Mouse (Mus musculus) spleen, adult 12 weeks (tissue): ENCODE results near the gene Rbm6.

ENCODE experiments used
- DNase-seq: peaks from one replicate; pipeline ENCODE4 v3.0.0; 2022; ENCODE audit warnings: low spot score

The Rbm6 gene

DNA sequence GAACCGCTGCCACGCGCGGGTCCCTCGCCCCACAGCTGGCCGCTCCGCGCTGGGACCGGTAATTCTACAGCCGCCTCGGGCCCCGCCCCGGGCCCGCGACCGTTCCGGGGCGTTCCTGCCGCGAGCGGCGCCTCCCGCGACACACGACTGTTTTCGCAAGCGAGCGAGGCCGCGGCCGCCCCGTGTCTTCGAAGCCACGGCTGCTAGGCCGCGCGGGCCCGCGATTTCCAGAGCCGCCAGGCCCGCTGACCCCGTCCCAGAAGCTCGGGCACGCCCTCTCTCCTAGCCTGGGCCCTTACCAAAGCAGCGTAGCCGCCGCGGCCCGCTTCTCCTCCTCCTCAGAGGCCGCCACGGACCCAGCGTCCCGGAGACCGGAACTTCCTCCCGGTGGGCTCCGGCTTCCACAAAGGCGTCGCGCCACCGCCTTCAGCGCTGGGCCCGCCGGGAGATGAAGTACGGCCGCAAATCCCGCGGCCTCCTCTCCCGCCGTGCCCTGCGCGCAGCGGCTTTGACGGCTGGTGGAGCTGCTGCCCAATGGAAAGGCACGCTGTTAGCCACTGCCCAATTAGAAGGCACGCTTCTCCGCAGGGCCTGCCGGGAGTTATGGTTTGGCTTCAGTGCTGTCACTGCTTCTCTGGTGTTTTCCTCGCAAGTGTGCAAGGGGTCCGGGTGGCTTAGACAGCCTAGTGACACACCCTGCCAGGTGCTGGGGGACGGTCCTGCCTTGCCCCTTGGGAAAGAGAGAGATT is 513 bp downstream of the Rbm6 start:
- DNase-seq = peak; percentile 87

DNA sequence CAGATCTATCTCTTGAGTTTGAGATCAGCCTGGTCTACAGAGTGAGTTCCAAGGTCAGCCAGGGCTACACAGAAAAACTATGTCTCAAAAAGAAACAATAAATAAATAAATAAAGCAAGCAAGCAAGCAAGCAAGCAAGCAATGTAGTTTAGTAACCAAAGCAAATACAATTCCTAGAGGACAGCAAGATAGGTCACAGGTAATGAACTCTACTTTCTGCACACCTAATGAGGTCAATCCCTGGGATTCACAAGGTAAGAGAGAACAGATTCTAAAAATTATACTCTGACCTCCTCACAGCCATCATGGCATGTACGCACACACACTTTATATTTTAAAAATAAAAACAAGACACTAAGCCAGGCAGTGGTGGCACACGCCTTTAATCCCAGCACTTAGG is 7.0 kb downstream of the Rbm6 start:
- no peak for DNase-seq

GRCm38 (mm10) chr9:107864493-107864892 is 8.5 kb downstream of the Rbm6 start:
- no peak for DNase-seq

DNA sequence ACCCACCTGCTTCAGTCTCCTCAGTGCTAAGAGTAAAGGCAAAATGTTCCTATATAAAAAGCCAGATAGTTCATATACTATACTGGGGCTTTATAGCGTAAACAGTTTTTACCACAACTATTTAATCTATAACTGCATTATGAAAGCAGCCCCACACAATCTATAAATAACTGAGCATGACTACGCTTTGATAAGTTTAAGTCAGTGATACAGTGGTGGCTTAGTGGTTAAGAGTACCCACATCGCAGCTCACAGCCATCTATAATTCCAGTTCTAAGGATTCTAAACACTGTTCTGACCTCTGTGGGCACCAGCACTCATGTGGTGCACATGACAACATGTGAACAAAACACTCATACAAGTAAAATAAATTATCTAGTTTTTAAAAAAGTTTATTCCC is 14.7 kb downstream of the Rbm6 start:
- DNase-seq = no peak

- no peak for DNase-seq
Measured at GRCm38 (mm10) chr9:107848922-107849321, 24.1 kb downstream of the Rbm6 start.

DNA sequence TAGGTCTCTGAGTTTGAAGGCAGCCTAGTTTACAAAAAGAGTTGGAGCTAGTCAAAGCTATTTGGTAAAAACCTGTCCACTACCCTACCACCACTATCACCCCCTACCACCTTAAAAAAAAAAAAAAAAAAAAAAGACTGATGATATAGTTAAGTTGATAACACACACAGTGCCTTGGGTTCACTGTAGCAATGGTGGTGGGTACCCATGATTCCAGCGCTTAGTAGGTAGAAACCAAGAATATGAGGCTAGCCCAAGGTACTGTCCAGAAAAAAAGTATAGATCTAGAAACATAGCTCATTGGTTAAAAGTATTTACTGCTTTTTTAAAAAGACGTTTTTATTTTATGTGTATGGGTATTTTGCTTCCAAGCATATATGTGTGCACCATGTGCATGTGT is 30.3 kb downstream of the Rbm6 start:
- DNase-seq = no peak

GRCm38 (mm10) chr9:107838869-107839268 is 34.2 kb downstream of the Rbm6 start:
- no peak for DNase-seq

DNA sequence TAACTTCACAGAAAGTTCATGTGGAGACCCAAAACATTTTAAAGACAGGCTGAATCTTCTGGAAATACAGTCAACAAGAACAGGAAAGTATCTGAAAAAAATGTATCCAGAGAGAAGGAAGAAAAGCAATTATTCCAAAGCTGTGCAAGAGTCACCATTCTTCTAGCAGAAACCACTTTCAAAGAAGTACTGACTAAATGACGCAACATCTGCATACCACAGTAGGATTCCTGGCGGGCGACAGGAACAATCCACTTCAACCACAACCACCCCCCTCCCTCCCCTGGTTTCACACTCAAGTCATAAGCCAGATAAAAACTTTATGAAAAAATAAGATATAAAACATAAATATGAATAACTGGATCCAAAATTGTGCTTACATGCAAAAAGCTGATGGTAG is 39.2 kb downstream of the Rbm6 start:
- DNase-seq = no peak

- DNase-seq = no peak
Measured at GRCm38 (mm10) chr9:107831765-107832164, 41.3 kb downstream of the Rbm6 start.

DNA sequence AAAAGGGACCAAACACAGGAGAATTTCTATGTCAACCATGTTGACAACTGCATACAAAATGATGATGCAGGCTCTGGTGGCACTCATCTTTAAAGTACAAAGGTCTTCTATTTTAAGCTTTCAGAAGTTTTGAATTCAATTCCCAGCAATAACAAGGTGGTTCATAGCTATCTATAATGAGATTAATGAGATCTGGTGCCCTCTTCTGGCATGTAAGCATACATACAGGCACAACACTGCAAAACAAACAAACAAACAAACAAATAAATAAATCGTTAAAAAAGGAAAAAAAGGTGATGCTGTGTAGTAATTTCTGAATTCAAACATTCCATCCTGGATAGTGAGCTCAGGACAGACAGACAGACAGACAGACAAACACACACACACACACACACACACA is 60.9 kb downstream of the Rbm6 start:
- DNase-seq = no peak

- DNase-seq = no peak
Measured at GRCm38 (mm10) chr9:107810985-107811384, 62.1 kb downstream of the Rbm6 start.

- no peak for DNase-seq
Measured at GRCm38 (mm10) chr9:107791714-107792113, 81.3 kb downstream of the Rbm6 start.

GRCm38 (mm10) chr9:107782536-107783203 is 90.4 kb downstream of the Rbm6 start:
- no peak for DNase-seq

DNA sequence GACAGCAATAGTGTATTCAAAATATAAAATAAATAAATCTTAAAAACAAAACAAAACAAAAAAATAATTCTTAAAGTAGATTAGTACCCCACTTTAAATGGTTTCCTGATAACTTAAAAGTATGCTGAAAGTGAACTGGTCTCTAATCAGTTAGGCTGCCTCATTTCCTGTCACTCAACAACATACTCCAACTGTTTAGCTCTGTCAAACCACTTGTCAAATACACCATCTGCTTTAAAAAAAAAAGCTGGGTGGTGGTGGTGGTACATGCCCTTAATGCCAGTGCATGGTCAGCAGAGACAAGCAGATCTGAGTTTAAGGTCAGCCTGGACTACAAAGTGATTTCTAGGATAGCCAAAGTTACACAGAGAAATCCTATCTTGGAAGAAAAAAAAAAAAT is 96.2 kb downstream of the Rbm6 start:
- no peak for DNase-seq

- DNase-seq = no peak
Measured at GRCm38 (mm10) chr9:107774411-107774810, 98.6 kb downstream of the Rbm6 start.

DNA sequence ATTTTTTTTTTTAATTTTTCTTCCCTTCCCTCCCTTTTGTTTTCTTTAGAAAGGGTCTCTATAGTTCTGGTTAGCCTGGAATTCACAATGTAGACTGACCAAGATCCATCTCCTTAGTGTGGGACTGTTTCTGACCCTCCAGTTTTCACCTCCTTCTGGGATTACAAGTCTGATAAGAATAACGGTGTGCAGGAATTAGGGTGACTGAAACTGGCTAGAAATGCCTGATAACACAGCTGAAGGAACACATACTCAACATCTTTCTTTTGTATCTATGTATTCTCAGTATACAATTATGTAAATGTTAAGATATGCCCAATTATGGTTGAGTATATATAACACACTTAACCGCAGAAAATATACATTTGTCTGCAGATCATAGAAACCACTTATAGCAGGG is 101.3 kb downstream of the Rbm6 start:
- DNase-seq = no peak

GRCm38 (mm10) chr9:107770374-107771290 is 102.4 kb downstream of the Rbm6 start, which contains the start of gene Rbm5:
Rbm5 (minus strand) TSS chr9:107770996.
- peak; percentile 88 for DNase-seq

DNA sequence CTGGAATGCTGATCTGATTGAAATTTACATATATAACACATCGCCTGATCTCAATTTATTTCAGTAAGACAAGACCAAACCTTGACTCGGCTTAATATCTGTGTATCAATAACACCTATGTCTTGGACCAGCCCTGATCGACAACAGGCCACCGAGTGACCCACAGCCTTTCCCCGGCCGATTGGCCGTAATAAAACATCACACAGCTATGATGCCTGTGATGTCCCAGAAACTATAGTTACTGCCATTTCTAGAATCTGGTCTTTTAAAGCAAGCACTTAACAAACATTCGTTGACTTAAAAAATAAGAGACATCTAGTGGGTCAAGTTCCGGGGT is 103.0 kb downstream of the Rbm6 start:
- DNase-seq = no peak

DNA sequence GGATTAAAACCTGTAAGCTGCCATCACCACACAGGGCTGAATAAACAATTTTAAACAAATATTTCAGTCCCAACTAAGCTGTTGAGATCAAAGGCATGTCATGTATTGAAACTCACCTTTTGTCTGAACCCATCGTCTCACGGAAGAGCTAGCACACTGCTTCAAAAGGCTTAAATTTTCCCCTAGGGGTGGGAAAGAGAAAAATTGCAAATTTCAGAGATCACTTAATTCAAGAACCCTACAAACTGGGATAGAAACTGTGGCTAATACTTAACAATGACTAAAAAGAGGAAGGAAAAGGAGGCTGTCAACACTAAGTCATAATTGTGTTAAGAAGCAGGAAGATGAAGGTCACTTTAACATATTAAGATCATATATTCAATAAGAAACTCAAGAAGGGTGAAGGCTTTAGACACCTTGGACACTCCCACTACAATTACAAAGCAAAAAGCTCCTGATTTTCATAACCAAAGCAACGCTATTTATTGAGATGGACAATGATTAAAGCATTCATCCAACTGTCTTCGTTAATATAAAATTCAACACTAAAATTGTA is 103.5 kb downstream of the Rbm6 start:
- DNase-seq = no peak

- no peak for DNase-seq
Measured at GRCm38 (mm10) chr9:107768851-107769250, 104.2 kb downstream of the Rbm6 start.

- DNase-seq = no peak
Measured at GRCm38 (mm10) chr9:107759593-107759992, 113.4 kb downstream of the Rbm6 start.

DNA sequence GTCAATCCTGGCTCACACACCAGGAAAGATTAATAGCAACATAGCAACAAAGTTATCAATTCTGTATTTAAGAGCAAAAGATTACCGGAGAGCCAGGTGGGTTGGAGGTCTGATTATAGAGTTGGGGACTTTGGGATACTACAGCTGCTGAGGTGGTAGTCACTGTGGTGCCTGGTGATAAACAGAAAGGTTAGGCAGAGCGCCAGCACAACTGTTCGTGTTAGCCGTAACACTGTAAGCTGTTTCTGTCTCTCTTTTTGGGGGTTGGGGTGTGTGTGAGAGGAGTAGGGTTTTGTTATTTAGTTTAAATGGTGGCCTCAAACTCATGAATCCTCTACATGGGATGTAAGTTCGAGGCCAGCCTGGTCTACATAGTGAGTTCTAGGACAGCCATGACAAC is 122.7 kb downstream of the Rbm6 start:
- DNase-seq = no peak

- DNase-seq = no peak
Measured at GRCm38 (mm10) chr9:107748063-107748462, 125.0 kb downstream of the Rbm6 start.
